Mouse (Mus musculus) cerebellum, adult 2 months (tissue): ENCODE measurements around the gene Atp6ap1l.

Source experiments
- CTCF ChIP-seq: fragments of 200-500 bp; IDR thresholded peaks from 2 replicates; pipeline ENCODE4 v1.5.1; 2011; ENCODE audit warnings: low read depth, mild to moderate bottlenecking, control low read depth, low read length, moderate library complexity, borderline replicate concordance; ENCODE audit not compliant: insufficient read depth
- POLR2A ChIP-seq: fragments of 200-500 bp; IDR thresholded peaks from 2 replicates; pipeline ENCODE4 v1.6.1; 2011; ENCODE audit warnings: low read length, control low read depth, borderline replicate concordance; ENCODE audit not compliant: insufficient read depth

- TF ChIP-seq CTCF (no peak), POLR2A (no peak)
These were observed 43.0 kb downstream of the Atp6ap1l start for GRCm38 (mm10) chr13:90862138-90862537.
